13 mouse cellular contexts compared by ENCODE assay signal in the genomic region with DNA sequence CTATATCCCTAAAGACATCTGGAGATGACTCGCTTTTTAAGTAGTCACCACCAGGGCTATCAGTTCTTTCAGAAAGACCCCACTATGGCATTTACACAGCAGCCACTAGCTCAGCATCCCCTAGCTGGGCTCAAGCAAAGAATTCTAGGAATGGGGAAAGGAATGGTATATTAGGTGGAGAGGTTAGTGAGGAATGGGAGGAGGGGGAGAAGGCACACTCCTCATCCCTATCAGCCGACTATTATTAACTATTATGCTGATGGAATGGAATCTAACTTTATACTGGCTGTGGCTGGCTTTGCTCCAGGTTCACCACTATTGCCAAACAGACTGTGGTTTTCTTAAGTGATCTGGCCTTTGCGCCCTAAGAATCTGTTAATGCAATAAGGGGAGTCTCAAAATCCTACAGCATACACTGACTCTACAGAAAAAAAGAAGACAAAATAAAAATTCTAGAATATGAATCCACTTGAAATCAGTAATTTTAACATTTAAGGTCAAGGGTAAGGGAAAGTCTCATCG.
DNase-seq lines count a peak whose midpoint lies in the region; ATAC-seq and TF ChIP-seq lines count a peak whose summit lies in the region.
"Had no signal": no experiment of that assay in that cellular context is flagged by ENCODE, and none has a peak within 500 bp of the region (broad histone marks: within the 10 kb centered on the region; RNA-seq: fewer than 3 reads in every experiment).

No protein-coding gene starts in this region.

- ATAC-seq in intestine, embryonic 14.5 days (replicated peaks; ENCODE audit: low FRiP score, low TSS enrichment, low read depth): 0 out of 2 replicates have a peak, but pooled peaks have one; percentile 62
- ATAC-seq in intestine, embryonic 15.5 days: no peak
- ATAC-seq: forebrain, postnatal 0 days had no signal

- H3K27ac ChIP-seq in intestine, embryonic 14.5 days (ENCODE audit: low read depth): no peak overlapping the region
- H3K27ac ChIP-seq in intestine, embryonic 15.5 days: no peak overlapping the region
- H3K27ac ChIP-seq in layer of hippocampus, adult 2 months: no peak overlapping the region
- H3K27ac ChIP-seq: embryonic facial prominence, embryonic 12.5 days; stomach, embryonic 15.5 days had no signal

- H3K36me3 ChIP-seq in intestine, embryonic 14.5 days (ENCODE audit: control insufficient read depth, insufficient read depth, low read length): no peaks in the 10 kb centered on the region
- no peaks in the 10 kb centered on the region for H3K36me3 ChIP-seq in intestine, embryonic 15.5 days
- no peaks in the 10 kb centered on the region for H3K36me3 ChIP-seq in myocyte (ENCODE audit: control insufficient read depth, insufficient read depth)
- H3K36me3 ChIP-seq: embryonic facial prominence, embryonic 12.5 days; stomach, embryonic 15.5 days had no signal

- H3K9ac ChIP-seq in intestine, embryonic 14.5 days (ENCODE audit: low read length): no peak overlapping the region
- H3K9ac ChIP-seq in intestine, embryonic 15.5 days: no peak overlapping the region
- H3K9ac ChIP-seq: embryonic facial prominence, embryonic 12.5 days; forebrain, postnatal 0 days; stomach, embryonic 15.5 days had no signal

- no peak for TF ChIP-seq CTCF in layer of hippocampus, adult 2 months (conservative IDR thresholded peaks at IDR 0.05)

- no peak overlapping the region for H3K4me3 ChIP-seq in intestine, embryonic 14.5 days (ENCODE audit: low read depth, low read length)
- no peak overlapping the region for H3K4me3 ChIP-seq in intestine, embryonic 15.5 days (replicated peaks)
- H3K4me3 ChIP-seq in myocyte: no peak overlapping the region
- H3K4me3 ChIP-seq in layer of hippocampus, adult 2 months: no peak overlapping the region
- H3K4me3 ChIP-seq: embryonic facial prominence, embryonic 12.5 days; stomach, embryonic 15.5 days had no signal

- H3K4me2 ChIP-seq in intestine, embryonic 14.5 days (ENCODE audit: low read length): peak overlapping the region; percentile 25; the same call in 1 of the 2 replicates
- no peak overlapping the region for H3K4me2 ChIP-seq in intestine, embryonic 15.5 days (replicated peaks)
- peak overlapping the region; percentile 16 for H3K4me2 ChIP-seq in myocyte (ENCODE audit: low read depth)
- H3K4me2 ChIP-seq: embryonic facial prominence, embryonic 12.5 days; stomach, embryonic 15.5 days had no signal

- no peak for DNase-seq in intestine, embryonic 14.5 days (ENCODE audit: low spot score)
- DNase-seq in fibroblast of lung, adult 2 months (ENCODE audit: low read depth): peak; percentile 21
- DNase-seq in kidney, postnatal 4 days: peak; percentile 13 to 30
- DNase-seq in frontal cortex, postnatal 36 days (ENCODE audit: low spot score in 2 of 2): no peak
- DNase-seq in layer of hippocampus, adult 2 months (ENCODE audit: low spot score in 2 of 2): no peak
- DNase-seq: adrenal gland, adult 8-10 months; cerebellum, adult 11 months; forebrain, postnatal 0 days; right cerebral cortex, adult 18-20 months had no signal

- TF ChIP-seq POLR2A in myocyte (IDR thresholded peaks at IDR 0.05; ENCODE audit: insufficient read length, low read depth): no peak

- no peaks in the 10 kb centered on the region for H3K27me3 ChIP-seq in intestine, embryonic 14.5 days (replicated peaks; ENCODE audit: control insufficient read depth, insufficient read depth, low read length)
- no peaks in the 10 kb centered on the region for H3K27me3 ChIP-seq in intestine, embryonic 15.5 days (replicated peaks)
- no peaks in the 10 kb centered on the region for H3K27me3 ChIP-seq in myocyte (ENCODE audit: control insufficient read depth, insufficient read depth, insufficient read length)
- H3K27me3 ChIP-seq: embryonic facial prominence, embryonic 12.5 days; stomach, embryonic 15.5 days had no signal

- no peak overlapping the region for H3ac ChIP-seq in myocyte (ENCODE audit: control insufficient read depth, insufficient read length)

- WGBS in intestine, embryonic 14.5 days: 59% methylated on average over 4 of the region's 4 CpGs
- WGBS in intestine, embryonic 15.5 days: 59% methylated on average over 4 of the region's 4 CpGs

- H3K9me3 ChIP-seq in intestine, embryonic 14.5 days (ENCODE audit: control insufficient read depth, low read length): no peaks in the 10 kb centered on the region
- no peaks in the 10 kb centered on the region for H3K9me3 ChIP-seq in intestine, embryonic 15.5 days
- H3K9me3 ChIP-seq: embryonic facial prominence, embryonic 12.5 days; stomach, embryonic 15.5 days had no signal

- H3K79me2 ChIP-seq in myocyte (ENCODE audit: control insufficient read depth, insufficient read depth): no peaks in the 10 kb centered on the region

- H3K4me1 ChIP-seq in intestine, embryonic 14.5 days (replicated peaks; ENCODE audit: control insufficient read depth, insufficient read depth, low read length): 0 out of 2 replicates have a peak, but pooled peaks cover 6% of the 10 kb centered on the region
- H3K4me1 ChIP-seq in intestine, embryonic 15.5 days (replicated peaks): peaks cover 3% of the 10 kb centered on the region; the same call in 1 of the 2 replicates
- H3K4me1 ChIP-seq: stomach, embryonic 15.5 days had no signal

TF ChIP-seq in myocyte, 11 proteins besides CTCF, POLR2A, EP300 and RAD21:
- no peak for TF ChIP-seq MYOG (IDR thresholded peaks at IDR 0.05; ENCODE audit: control insufficient read depth in 1 of 3, insufficient read depth in 1 of 3, insufficient read length in 2 of 3, low read depth in 2 of 3)
- peak; percentile 45; the same call in 1 of the 2 replicates for TF ChIP-seq CEBPB (IDR thresholded peaks at IDR 0.05; ENCODE audit: insufficient read depth, poor library complexity, severe bottlenecking)
TF ChIP-seq in myocyte: peak in this region for 1.

Comparison
In these comparisons a context has a peak if more than half of its experiments do, and no peak if none do; other contexts are left out.
1. DNase-seq: peak in fibroblast of lung, adult 2 months (single experiment) and kidney, postnatal 4 days (2 of 2); none in intestine, embryonic 14.5 days (single experiment), frontal cortex, postnatal 36 days (0 of 2) and layer of hippocampus, adult 2 months (0 of 2).